Mouse (Mus musculus) v-Abl transformed pro-B cells (cell line): Measurements from ENCODE around the gene 4930455H04Rik.

ENCODE experiments used
- in situ Hi-C, 2 experiments: fragments of 400-800 bp; cut with MboI; formaldehyde crosslinking; loops; one replicate each; pipeline ENCODE4 v1.15.1; 2025; ENCODE audit not compliant: unreplicated experiment in 2 of 2

Gene 4930455H04Rik

DNA sequence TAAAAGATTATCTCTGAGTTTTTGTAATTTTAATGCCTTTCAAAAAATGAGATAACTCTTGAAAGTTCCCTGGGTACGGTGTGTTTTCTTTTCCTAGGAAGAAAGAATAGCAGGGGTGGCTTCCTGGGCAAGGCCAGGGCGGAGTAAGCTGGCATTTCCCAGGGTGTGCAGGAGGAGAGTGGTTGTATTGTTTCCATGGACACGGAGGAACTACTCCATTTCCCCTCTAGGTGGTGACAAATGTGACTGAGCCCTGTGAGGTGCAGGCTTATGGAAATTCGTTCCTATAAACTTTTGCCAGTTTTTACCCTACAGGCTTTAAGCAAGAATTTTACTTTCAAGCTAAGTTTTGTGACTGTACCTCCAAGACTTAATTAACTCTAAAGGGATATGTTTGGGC, 1.8 kb upstream of the 4930455H04Rik start:
- in situ Hi-C loops, result no loop called here

- in situ Hi-C loops, result no loop called here
Observed at GRCm38 (mm10) chr3:116966800-116967199, 1.3 kb upstream of the 4930455H04Rik start.

DNA sequence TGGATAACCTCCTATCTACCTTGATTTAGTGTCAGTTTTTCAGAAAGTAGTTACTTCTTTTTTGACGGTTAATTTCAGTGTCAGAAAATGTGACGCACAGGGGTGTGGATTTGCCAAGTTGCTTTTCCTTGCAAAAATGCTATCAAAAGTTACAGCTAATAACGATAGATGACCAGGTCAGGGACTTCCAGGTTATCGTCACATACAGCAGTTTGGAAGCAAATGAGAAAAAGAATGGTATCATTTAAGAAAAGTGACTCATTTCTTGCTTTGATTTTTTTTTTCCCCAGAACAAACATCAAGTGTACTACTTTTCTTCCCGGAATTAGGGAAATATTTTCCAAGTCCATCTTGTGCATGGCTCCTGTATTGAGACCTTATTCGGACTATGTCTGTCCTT, 631 bp upstream of the 4930455H04Rik start:
- in situ Hi-C loops, result no loop called here

GRCm38 (mm10) chr3:116968540-116968997, 502 bp downstream of the 4930455H04Rik start, which contains the start of gene Palmd:
Gene Palmd (minus strand): TSS chr3:116968987.
- in situ Hi-C loops, result no loop called here

DNA sequence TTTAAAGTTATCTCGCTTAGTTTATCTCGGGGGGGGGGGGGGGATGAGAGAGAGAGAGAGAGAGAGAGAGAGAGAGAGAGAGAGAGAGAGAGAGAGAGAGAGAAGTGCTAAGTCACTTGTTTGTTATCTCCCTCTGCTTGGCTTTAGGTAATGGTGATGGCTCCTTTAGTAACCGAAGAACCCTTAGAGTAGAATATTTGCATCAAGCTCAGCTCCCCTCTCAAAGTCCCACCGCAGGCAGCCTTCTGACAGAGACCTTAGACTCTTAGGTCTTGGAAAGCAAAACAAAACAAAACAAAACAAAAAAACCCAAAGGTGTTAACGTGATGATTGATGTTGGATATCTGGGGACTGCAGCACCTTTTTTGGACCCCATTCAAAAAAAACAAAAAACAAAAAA, 936 bp downstream of the 4930455H04Rik start:
- in situ Hi-C loops, result no loop called here

GRCm38 (mm10) chr3:116969786-116970185, 1.7 kb downstream of the 4930455H04Rik start:
- in situ Hi-C loops, result no loop called here

GRCm38 (mm10) chr3:116981811-116982575, 13.9 kb downstream of the 4930455H04Rik start:
- in situ Hi-C loops, result no loop called here

GRCm38 (mm10) chr3:116985042-116985455, 17.0 kb downstream of the 4930455H04Rik start:
- in situ Hi-C loops, result no loop called here

- in situ Hi-C loops, result no loop called here
Observed at GRCm38 (mm10) chr3:116985741-116986140, 17.7 kb downstream of the 4930455H04Rik start.

GRCm38 (mm10) chr3:116986451-116986850, 18.4 kb downstream of the 4930455H04Rik start:
- in situ Hi-C loops, result no loop called here

- in situ Hi-C loops, result no loop called here
Observed at GRCm38 (mm10) chr3:116988221-116988620, 20.2 kb downstream of the 4930455H04Rik start.

DNA sequence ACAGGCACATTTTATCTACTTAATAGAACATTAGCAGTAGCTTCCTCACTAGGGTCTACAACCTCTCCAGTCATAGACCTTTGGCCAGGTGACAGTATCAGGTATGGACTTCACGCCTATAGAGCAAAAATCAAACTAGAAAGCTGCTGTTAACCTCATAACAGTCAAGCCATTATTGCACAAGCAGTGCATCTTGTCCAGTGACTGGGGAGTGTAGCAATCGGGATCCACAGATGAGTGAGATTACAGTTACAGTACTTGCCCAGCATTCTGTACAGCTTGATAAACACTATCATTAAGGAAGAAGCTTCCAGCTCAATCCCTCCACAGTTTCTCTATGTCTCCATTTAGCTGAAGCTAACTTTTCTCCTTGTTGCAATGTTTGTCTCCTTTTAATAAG, 23.1 kb downstream of the 4930455H04Rik start:
- in situ Hi-C loops, result no loop called here

DNA sequence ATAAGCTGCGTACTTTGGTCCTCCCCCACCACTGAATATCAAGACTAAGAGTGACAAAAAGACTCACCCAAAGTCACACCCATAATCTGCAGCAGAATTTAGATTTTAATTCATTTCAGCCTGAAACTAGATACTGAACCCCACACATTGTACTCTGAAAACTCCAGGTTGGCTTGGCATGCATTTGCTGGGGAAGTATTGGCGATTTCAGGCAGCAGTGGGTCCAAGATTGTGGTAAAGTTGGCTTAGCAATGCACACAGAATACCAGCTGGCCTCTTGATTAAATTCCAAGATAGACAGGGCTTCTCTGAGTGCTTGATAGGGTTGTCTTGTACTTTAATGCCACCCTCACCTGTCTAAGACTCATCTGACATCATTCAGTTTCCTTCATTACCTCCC, 24.9 kb downstream of the 4930455H04Rik start:
- in situ Hi-C loops, result no loop called here

DNA sequence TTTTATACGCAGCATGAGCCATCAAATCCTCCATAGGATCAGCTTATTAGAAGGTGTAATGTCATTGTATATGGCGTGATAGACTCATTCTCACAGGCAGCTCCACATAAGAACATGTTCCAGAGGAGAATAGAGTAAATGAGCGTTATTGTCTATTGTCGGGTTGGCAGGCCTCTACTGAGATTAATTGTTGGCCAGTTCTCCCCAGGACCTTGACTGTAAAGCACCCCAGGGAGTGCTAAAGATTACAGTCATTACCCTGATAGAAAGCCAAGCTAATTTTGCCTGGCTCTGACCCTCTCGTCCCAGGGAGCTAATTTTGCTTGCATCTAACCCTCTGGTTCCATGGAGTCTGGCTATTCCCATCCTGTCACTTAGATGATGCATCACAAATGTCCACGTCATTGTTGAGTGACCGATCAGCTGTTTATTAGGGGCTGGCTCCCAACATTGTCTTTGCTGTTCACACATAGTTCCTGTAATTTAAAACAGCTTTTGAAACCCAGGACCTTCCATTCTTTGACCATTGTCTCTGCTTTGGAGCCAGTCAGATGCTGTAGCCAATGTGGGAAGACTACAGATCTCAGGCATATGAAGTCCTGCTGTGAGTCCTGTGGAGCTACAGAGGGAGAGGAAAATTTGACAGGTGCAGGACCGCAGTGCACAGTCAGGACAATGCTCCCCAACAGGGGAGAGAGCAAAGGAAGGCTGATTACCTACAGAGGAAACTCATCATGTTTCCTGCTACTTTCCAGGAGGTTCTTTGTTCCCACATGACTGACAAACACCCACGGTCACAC, 33.8 kb downstream of the 4930455H04Rik start:
- in situ Hi-C loops, result no loop called here

- in situ Hi-C loops, result no loop called here
Observed at GRCm38 (mm10) chr3:117003379-117003778, 35.3 kb downstream of the 4930455H04Rik start.

- in situ Hi-C loops, result no loop called here
Observed at GRCm38 (mm10) chr3:117006636-117007035, 38.6 kb downstream of the 4930455H04Rik start.

GRCm38 (mm10) chr3:117007340-117007739, 39.3 kb downstream of the 4930455H04Rik start:
- in situ Hi-C loops, result no loop called here

DNA sequence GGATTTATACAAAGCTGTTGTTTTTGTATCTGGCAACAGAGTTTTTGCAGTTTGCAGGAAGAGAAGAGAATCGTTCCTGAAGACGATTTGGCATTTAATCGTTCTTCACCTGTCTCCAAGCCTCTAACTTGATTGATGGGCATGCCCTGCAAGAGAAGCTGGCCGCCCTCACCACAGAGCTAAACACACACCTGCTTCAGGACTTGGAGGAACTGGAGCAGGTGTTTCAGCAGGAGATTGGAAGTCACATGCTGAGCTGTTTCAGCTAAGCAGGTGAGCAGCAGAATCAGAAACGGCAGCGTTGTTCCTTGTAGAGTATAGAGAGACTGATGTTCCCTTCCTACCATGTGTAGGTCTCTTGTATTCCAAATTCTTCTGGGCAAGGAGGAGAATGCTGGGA, 42.1 kb downstream of the 4930455H04Rik start:
- in situ Hi-C loops, result no loop called here

DNA sequence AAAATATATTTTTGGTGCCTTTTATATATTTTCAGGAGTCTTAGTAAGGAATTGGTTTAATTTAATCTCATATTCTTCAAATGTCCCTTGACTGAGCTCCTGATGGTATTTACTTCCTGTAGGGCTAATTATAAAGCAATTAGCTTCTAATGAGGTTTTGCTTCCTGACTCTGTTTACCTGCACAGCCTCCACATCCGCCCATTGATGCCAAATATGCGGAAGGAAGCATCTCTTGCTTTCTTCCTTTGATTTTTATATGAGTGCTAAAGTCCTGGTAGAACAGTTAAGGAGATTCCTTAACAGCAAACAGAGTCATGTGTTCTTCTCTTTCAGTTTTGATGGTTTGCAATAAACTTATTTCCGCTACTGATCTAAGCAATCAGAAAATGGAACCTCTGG, 52.3 kb downstream of the 4930455H04Rik start:
- in situ Hi-C loops, result no loop called here

GRCm38 (mm10) chr3:117021907-117022306, 53.8 kb downstream of the 4930455H04Rik start:
- in situ Hi-C loops, result no loop called here

DNA sequence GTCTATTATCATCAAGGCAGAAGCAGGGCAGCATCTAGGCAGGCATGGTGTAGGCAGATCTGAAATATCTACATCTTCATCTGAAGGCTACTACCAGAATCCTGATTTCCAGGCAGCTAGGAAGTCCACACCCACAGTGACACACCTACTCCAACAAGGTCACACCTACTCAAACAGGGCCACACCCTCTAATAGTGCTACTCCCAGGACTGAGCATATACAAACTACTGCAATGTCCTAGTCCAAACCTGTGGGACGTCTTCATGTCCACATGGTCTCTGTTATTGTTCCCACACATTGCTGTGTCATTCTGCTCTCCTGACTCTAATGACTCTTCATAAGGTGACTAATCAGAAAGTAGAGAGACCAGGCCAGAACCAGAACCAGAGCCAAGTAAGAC, 56.0 kb downstream of the 4930455H04Rik start:
- in situ Hi-C loops, result no loop called here

- in situ Hi-C loops, result no loop called here
Observed at GRCm38 (mm10) chr3:117024557-117024956, 56.5 kb downstream of the 4930455H04Rik start.
